Mouse (Mus musculus): ENCODE results near the gene Olfr1112.
"Not testable (repeated sequence)": the region's sequence is repeated elsewhere in the genome, so short reads cannot be mapped to it uniquely, and the experiment has no call there.

The Olfr1112 gene

GRCm38 (mm10) chr2:87187498-87187897, at the start of gene Olfr1112:
Gene Olfr1112 (plus strand): TSS chr2:87187798.
- DNase-seq (ENCODE audit: low spot score) = no peak

- DNase-seq (ENCODE audit: low spot score) = no peak
Observed at GRCm38 (mm10) chr2:87140200-87140599, 47.4 kb upstream of the Olfr1112 start, which contains the start of gene Olfr1110. Gene Olfr1110 (minus strand): TSS chr2:87140300.

DNA sequence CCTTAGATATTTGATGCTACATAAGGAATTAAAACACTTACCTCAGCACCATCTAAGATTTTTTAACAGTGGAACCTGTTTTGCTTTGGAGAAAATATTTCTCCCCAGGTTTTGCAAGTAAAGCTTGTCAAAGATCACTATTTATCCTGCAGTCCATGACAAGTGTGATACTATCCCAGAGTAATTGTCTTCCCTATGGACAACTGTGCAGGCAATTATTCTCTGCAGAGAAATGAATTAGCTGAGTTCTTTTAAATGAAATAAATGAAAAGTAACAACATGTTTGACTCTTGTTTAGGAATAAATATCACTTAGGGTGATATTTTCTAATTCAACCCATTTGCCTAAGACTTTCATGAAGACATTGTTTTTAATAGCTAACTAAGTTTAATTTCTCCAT, 35.1 kb upstream of the Olfr1112 start, which contains the start of gene Olfr1111:
TSS of gene Olfr1111 (minus strand) at position 101 of the 400 bp plus-strand sequence.
- no peak for DNase-seq (ENCODE audit: low spot score)

DNA sequence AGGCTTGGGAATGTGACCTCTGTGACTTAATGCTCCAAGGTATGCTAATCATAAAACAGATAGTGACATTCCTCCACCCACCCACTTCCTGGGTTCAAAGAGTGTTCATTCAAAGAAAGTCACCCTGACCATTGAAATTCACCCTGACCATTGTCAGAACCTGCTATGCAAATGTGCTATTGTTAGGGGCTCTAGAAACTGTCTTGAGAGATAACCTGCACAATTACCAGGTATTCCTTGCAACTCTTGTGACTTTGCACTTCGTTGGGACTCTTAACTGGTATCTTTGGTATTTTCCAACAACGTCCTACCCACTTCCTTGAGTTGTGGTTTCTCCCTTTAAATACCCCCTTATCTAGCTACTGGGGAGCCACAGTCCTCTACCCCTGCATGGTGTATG, 19.9 kb upstream of the Olfr1112 start:
- not testable (repeated sequence) for DNase-seq (ENCODE audit: low spot score)

GRCm38 (mm10) chr2:87208670-87209069, 21.1 kb downstream of the Olfr1112 start, which contains the start of gene Olfr1113:
Gene Olfr1113 (plus strand): TSS chr2:87208970.
- DNase-seq (ENCODE audit: low spot score) = no peak

Measured in testis, postnatal 10 days (tissue).